Mouse (Mus musculus) hindbrain, embryonic 15.5 days (tissue): ENCODE results near the gene Smok2a. TPM values are rescaled to one million over a fixed set of nuclear protein-coding genes. Genes with fewer than 3 reads are reported as not detected.
"Not testable (repeated sequence)": the region's sequence is repeated elsewhere in the genome, so short reads cannot be mapped to it uniquely, and the experiment has no call there.

Experiments used
- ATAC-seq: fragments of 200-750 bp; cut with Nextera tagmentation; 2 replicates; pipeline ENCODE4 v1.8.0; 2017; ENCODE audit warnings: low read depth, moderate number of reproducible peaks, moderate TSS enrichment; ENCODE audit not compliant: low FRiP score
- H3K27ac ChIP-seq: fragments of 300-500 bp; sonication (generic); replicated peaks from 2 replicates; pipeline ENCODE4 v1.5.1; 2015; ENCODE audit warnings: mild to moderate bottlenecking, inconsistent platforms
- H3K27me3 ChIP-seq: fragments of 300-500 bp; sonication (generic); 2 replicates; pipeline ENCODE4 v1.6.1; 2015; ENCODE audit warnings: control low read depth, inconsistent platforms
- H3K36me3 ChIP-seq: fragments of 300-500 bp; sonication (generic); 2 replicates; pipeline ENCODE4 v1.6.1; 2015; ENCODE audit warnings: control low read depth, inconsistent platforms
- H3K4me1 ChIP-seq: fragments of 300-500 bp; sonication (generic); replicated peaks from 2 replicates; pipeline ENCODE4 v1.6.1; 2015; ENCODE audit warnings: control low read depth, inconsistent platforms
- H3K4me2 ChIP-seq: fragments of 300-500 bp; sonication (generic); 2 replicates; pipeline ENCODE4 v1.6.1; 2015; ENCODE audit warnings: moderate library complexity, mild to moderate bottlenecking, inconsistent platforms
- H3K4me3 ChIP-seq: fragments of 300-500 bp; sonication (generic); 2 replicates; pipeline ENCODE4 v1.5.1; 2015; ENCODE audit warnings: mild to moderate bottlenecking, inconsistent platforms
- H3K9ac ChIP-seq: fragments of 300-500 bp; sonication (generic); 2 replicates; pipeline ENCODE4 v1.6.1; 2015; ENCODE audit warnings: inconsistent platforms
- H3K9me3 ChIP-seq: fragments of 300-500 bp; sonication (generic); 2 replicates; pipeline ENCODE4 v1.6.1; 2016; ENCODE audit warnings: control low read depth, inconsistent platforms
- WGBS: fragments of 180-500 bp; shearing (Covaris S2); methylation state at CpG from one replicate; pipeline ENCODE4 v1.1.7; 2015; 5-methylcytosine and 5-hydroxymethylcytosine counted together
- polyA plus RNA-seq: library from polyadenylated mRNA; unstranded; fragments of >200 nt; fragmentation: Nextera tagmentation; extraction: Ambion mirVana; gene quantifications from 2 replicates; pipeline ENCODE4 v1.2.1, GENCODE M21; 2015

Smok2a gene
- polyA plus RNA-seq, 1 experiment from 2014 or later: not detected

DNA sequence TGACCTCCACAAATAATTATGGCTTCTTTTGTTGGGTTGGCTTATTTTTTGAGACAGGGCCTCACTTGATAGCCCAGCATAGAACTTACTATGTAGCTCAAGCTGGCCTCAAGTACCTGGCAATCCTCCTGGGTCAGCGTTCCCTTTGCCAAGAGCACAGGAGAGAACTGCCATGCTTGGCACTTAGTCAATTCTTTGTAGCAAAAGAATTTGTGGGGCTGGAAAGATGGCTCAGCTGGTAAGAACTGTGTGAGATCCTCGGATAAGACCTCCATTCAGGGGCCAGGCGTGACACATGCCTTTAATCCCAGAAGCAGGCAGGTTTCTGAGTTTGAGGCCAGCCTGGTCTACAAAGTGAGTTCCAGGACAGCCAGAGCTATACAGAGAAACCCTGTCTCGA, 24.5 kb upstream of the Smok2a start:
- H3K4me1 ChIP-seq, ATAC-seq, H3K36me3 ChIP-seq, H3K27me3 ChIP-seq, H3K4me2 ChIP-seq, H3K27ac ChIP-seq, H3K9ac ChIP-seq, H3K4me3 ChIP-seq: not testable (repeated sequence)
- WGBS: 64% methylated on average over 4 of the region's 4 CpGs
- peaks cover 32% of the 10 kb centered on the region for H3K9me3 ChIP-seq

- not testable (repeated sequence) for ATAC-seq, H3K4me1 ChIP-seq
- WGBS: 88% methylated on average over 2 of the region's 2 CpGs
These were observed 22.2 kb upstream of the Smok2a start for GRCm38 (mm10) chr17:13198812-13199211.

GRCm38 (mm10) chr17:13199880-13200409, 21.0 kb upstream of the Smok2a start:
- H3K9me3 ChIP-seq: peaks cover 30% of the 10 kb centered on the region
- H3K4me3 ChIP-seq, H3K9ac ChIP-seq, H3K36me3 ChIP-seq, H3K4me2 ChIP-seq, H3K4me1 ChIP-seq, H3K27ac ChIP-seq, H3K27me3 ChIP-seq: not testable (repeated sequence)
- ATAC-seq: peak; percentile 76; the same call in 1 of the 2 replicates
- WGBS: 75% methylated on average over 8 of the region's 9 CpGs

More at GRCm38 (mm10) chr17:13198812-13199211, 22.2 kb upstream of the Smok2a start:
- H3K4me2 ChIP-seq, H3K27ac ChIP-seq, H3K36me3 ChIP-seq, H3K9ac ChIP-seq, H3K4me3 ChIP-seq, H3K27me3 ChIP-seq: not testable (repeated sequence)
- H3K9me3 ChIP-seq: peaks cover 30% of the 10 kb centered on the region

DNA sequence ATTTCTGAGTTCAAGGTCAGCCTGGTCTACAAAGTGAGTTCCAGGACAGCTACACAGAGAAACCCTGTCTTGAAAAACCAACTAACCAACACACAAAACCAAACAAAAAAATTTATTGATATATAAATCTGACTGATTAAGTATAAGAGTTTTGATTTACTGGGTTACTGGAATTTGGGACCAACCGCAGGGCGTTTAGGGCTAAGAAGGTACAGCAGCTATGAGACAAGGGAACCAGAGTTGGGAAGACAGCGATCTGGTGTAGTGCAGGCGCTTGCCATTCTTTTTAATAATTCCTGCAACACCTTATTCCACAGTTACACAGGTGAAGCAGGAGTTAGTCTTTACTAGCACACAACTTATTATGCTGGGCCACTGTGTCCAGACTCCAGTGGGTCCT, 19.4 kb upstream of the Smok2a start:
- WGBS: 86% methylated on average over 4 of the region's 4 CpGs
- not testable (repeated sequence) for ATAC-seq

DNA sequence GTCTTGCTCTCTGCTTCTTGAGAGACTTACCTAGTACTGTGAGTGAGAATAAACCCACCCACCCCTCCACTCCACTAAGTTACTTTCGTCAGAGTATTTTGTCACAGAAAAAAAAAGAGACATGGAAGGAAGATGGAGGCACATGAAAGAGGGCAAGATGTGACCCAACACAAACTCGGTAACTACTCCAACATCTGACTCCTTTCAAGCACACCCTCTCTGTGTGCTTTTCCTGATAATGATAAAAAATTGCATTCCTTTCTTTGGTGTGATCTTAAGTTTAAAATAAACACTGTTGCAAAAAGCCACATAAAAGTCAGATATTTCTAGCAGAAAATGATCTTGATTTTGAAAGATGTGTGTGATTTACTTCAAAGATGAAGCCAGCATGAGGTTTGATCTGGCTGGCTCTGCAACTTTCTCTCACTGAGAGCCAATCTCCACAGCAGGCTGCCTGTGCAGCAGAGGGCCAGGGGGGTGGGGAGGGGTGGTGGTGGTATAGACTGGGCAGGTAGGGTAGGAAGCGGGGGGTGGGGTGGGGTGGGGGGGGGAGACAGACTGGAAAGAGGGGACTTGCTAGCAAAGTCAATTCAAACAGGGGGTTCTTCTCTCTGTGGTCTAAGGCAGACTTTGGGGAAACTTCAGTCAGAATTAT, 18.4 kb upstream of the Smok2a start:
- H3K27ac ChIP-seq, H3K9ac ChIP-seq, H3K4me1 ChIP-seq, ATAC-seq, H3K27me3 ChIP-seq, H3K4me2 ChIP-seq, H3K4me3 ChIP-seq, H3K36me3 ChIP-seq: not testable (repeated sequence)
- peaks cover 37% of the 10 kb centered on the region for H3K9me3 ChIP-seq
- 81% methylated on average over 2 of the region's 3 CpGs for WGBS

More for the DNA sequence above, 19.4 kb upstream of the Smok2a start:
- H3K4me1 ChIP-seq, H3K4me2 ChIP-seq, H3K27ac ChIP-seq, H3K27me3 ChIP-seq, H3K9ac ChIP-seq, H3K36me3 ChIP-seq, H3K4me3 ChIP-seq: not testable (repeated sequence)
- H3K9me3 ChIP-seq: peaks cover 28% of the 10 kb centered on the region

GRCm38 (mm10) chr17:13205247-13205646, 15.7 kb upstream of the Smok2a start:
- H3K4me1 ChIP-seq, ATAC-seq, H3K27ac ChIP-seq, H3K4me3 ChIP-seq, H3K9ac ChIP-seq, H3K36me3 ChIP-seq, H3K27me3 ChIP-seq, H3K4me2 ChIP-seq: not testable (repeated sequence)
- peaks cover 42% of the 10 kb centered on the region for H3K9me3 ChIP-seq
- 89% methylated on average over 1 of the region's 1 CpGs for WGBS

DNA sequence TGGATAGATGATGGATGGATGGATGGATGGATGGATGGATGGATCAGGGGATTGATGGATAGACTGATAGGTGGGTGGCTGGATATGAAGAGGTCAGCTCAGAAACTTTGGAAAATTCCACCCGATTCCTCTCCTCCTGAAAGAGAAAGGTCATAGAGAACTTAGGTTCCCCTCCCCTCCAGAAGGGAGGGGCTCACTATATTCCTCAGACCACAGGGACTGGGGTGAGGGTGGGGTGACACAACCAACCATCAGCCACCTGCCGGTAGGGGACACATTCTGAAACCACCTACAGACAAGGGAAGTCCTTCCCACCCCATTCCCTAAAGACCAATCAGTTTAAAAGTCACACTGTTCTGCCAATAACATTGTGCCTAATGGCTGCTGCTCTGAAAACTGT, 14.5 kb upstream of the Smok2a start:
- Histone ChIP-seq H3K4me1 (no peaks in the 10 kb centered on the region), H3K36me3 (no peaks in the 10 kb centered on the region), H3K27ac (no peak overlapping the region), H3K4me2 (no peak overlapping the region), H3K27me3 (no peaks in the 10 kb centered on the region), H3K9me3 (peaks cover 37% of the 10 kb centered on the region), H3K4me3 (no peak overlapping the region), H3K9ac (no peak overlapping the region)
- 93% methylated on average over 2 of the region's 2 CpGs for WGBS
- ATAC-seq: peak; percentile 58

DNA sequence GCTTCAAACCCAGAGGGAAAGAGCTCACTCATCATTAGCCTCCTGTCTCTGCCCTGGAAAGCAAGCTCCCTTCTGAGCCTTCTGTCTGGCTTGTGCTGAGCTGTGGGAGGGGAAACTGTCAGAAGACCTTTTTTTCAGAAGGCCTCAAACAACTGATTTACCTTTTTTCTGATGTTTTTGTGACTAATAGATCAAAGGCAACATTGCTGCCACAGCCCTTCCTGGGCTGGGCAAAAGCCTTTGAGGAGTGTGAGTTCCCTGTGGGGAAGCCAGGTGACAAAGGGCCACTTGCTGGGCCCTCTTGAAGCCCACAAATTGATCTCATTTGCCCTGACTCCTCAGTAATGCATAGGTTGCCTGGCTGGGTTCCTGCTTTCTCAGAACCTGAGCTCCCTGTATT, 12.5 kb upstream of the Smok2a start:
- peaks cover 54% of the 10 kb centered on the region for H3K9me3 ChIP-seq
- not testable (repeated sequence) for H3K36me3 ChIP-seq, H3K27ac ChIP-seq, ATAC-seq, H3K4me3 ChIP-seq, H3K4me1 ChIP-seq, H3K27me3 ChIP-seq, H3K4me2 ChIP-seq, H3K9ac ChIP-seq

DNA sequence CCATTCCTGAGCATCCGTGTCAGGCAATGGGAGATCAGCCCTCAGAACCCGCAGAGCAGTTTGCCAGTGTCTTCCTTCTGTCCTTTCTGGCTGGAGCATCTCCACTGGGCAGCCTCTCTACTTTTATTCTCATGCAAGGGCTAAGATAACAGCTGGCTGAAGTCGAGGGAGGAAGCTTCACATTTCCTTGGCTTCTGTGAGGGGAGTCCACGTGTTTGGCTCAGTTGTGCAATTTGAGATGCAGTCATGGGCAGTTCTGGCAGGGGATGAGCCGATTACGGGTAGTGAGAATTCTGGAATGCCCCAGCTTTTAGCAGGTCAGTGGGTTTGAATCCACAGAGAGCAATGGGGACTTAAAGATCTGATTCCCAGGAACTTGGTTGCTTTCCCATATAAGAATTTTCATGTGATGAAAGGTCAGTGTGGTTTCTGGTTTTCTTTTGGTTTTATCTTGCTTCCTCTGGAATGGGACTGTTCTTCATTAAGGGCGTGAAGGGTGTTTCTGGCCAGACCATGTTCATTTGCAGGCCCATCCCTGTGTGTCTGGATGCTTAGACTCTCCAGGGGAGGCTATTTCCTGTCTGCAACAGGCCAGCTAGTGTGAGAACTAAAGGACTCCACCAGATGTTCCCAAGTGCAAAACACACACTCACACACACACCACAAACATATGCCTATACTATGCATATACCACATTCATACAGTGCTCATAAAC, 8.7 kb upstream of the Smok2a start:
- no peaks in the 10 kb centered on the region for H3K36me3 ChIP-seq
- no peak overlapping the region for H3K4me3 ChIP-seq
- H3K4me2 ChIP-seq: no peak overlapping the region
- H3K27me3 ChIP-seq: no peaks in the 10 kb centered on the region
- no peak; the same call in 1 of the 2 replicates for ATAC-seq
- WGBS: 76% methylated on average over 7 of the region's 7 CpGs
- no peak overlapping the region for H3K27ac ChIP-seq
- no peak overlapping the region for H3K9ac ChIP-seq
- no peaks in the 10 kb centered on the region for H3K4me1 ChIP-seq
- H3K9me3 ChIP-seq: peaks cover 76% of the 10 kb centered on the region

GRCm38 (mm10) chr17:13214169-13214568, 6.8 kb upstream of the Smok2a start:
- Histone ChIP-seq H3K4me2 (no peak overlapping the region), H3K4me3 (no peak overlapping the region), H3K4me1 (no peaks in the 10 kb centered on the region), H3K27me3 (no peaks in the 10 kb centered on the region), H3K9me3 (peaks cover 88% of the 10 kb centered on the region), H3K9ac (no peak overlapping the region), H3K36me3 (no peaks in the 10 kb centered on the region), H3K27ac (no peak overlapping the region)
- no peak for ATAC-seq
- WGBS: 68% methylated on average over 4 of the region's 4 CpGs

DNA sequence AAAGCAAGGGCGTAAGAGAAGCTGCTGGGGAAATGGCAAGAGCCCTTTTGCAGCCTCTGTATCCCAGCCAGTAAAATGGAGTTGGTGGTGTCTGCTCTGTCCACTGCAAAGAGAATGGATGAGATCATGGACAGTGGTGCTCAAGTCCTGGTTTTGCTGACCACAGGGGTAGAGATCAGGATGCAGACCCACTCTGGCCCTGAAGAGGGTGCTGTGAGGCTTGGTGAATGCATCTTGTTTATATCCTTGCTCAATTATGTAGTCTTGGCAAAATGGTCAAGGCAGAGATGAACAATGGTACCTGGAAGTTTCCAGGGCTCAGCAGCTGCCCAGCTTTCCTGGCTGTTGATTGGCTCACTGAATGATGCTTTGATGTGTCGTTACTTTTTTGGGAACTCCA, 5.4 kb upstream of the Smok2a start:
- no peaks in the 10 kb centered on the region for H3K27me3 ChIP-seq
- H3K4me1 ChIP-seq: no peaks in the 10 kb centered on the region
- ATAC-seq: no peak
- H3K27ac ChIP-seq: no peak overlapping the region
- peaks cover 92% of the 10 kb centered on the region for H3K9me3 ChIP-seq
- no peaks in the 10 kb centered on the region for H3K36me3 ChIP-seq
- H3K4me3 ChIP-seq: no peak overlapping the region
- no peak overlapping the region for H3K9ac ChIP-seq
- no peak overlapping the region for H3K4me2 ChIP-seq
- WGBS: 85% methylated on average over 2 of the region's 2 CpGs

- not testable (repeated sequence) for H3K9ac ChIP-seq, H3K27me3 ChIP-seq, H3K4me2 ChIP-seq, H3K4me1 ChIP-seq, H3K4me3 ChIP-seq, H3K36me3 ChIP-seq, H3K27ac ChIP-seq, ATAC-seq
- WGBS: 87% methylated on average over 2 of the region's 2 CpGs
- peaks cover 85% of the 10 kb centered on the region for H3K9me3 ChIP-seq
These were observed 933 bp downstream of the Smok2a start for GRCm38 (mm10) chr17:13221921-13222320.
